20 mouse cellular contexts compared by ENCODE assay signal in genomic region chr13:16938552-16939465, GRCm38 (mm10).
DNase-seq lines count a peak whose midpoint lies in the region; ATAC-seq and TF ChIP-seq lines count a peak whose summit lies in the region.
"Had no signal": no experiment of that assay in that cellular context is flagged by ENCODE, and none has a peak within 500 bp of the region (broad histone marks: within the 10 kb centered on the region; RNA-seq: fewer than 3 reads in every experiment).

No protein-coding gene starts in this region.

- TF ChIP-seq POLR2A in lung, adult 2 months (IDR thresholded peaks at IDR 0.05; ENCODE audit: borderline replicate concordance, extremely low read depth, low read depth, low read length), result no peak

- H3K9ac ChIP-seq in heart, embryonic 16.5 days (ENCODE audit: low read length), result no peak overlapping the region
- no peak overlapping the region for H3K9ac ChIP-seq in lung, embryonic 15.5 days
- H3K9ac ChIP-seq in intestine, embryonic 16.5 days (ENCODE audit: low read depth, low read length), result no peak overlapping the region
- H3K9ac ChIP-seq: embryonic facial prominence, embryonic 13.5 days; forebrain, embryonic 12.5 days; forebrain, postnatal 0 days; hindbrain, embryonic 13.5 days had no signal

- no peak overlapping the region for H3K4me3 ChIP-seq in heart, embryonic 16.5 days (ENCODE audit: low read length)
- no peak overlapping the region for H3K4me3 ChIP-seq in lung, embryonic 15.5 days
- H3K4me3 ChIP-seq in lung, adult 2 months (replicated peaks; ENCODE audit: extremely low read depth, low read depth, low read length), result no peak overlapping the region
- no peak overlapping the region for H3K4me3 ChIP-seq in intestine, embryonic 16.5 days (ENCODE audit: low read length)
- H3K4me3 ChIP-seq: embryonic facial prominence, embryonic 13.5 days; forebrain, embryonic 12.5 days; heart, embryonic 10.5 days; hindbrain, embryonic 13.5 days had no signal

- H3K9me3 ChIP-seq in heart, embryonic 16.5 days (replicated peaks; ENCODE audit: control insufficient read depth, low read length), result no peaks in the 10 kb centered on the region
- no peaks in the 10 kb centered on the region for H3K9me3 ChIP-seq in lung, embryonic 15.5 days
- H3K9me3 ChIP-seq in intestine, embryonic 16.5 days (ENCODE audit: control insufficient read depth, low read length), result no peaks in the 10 kb centered on the region
- H3K9me3 ChIP-seq: embryonic facial prominence, embryonic 13.5 days; forebrain, embryonic 12.5 days; heart, embryonic 10.5 days; hindbrain, embryonic 13.5 days had no signal

- H3K4me2 ChIP-seq in heart, embryonic 16.5 days (ENCODE audit: low read depth, low read length), result peak overlapping the region; percentile 50; the same call in 1 of the 2 replicates
- H3K4me2 ChIP-seq in lung, embryonic 15.5 days, result no peak overlapping the region
- no peak overlapping the region for H3K4me2 ChIP-seq in intestine, embryonic 16.5 days (ENCODE audit: low read depth, low read length)
- H3K4me2 ChIP-seq: embryonic facial prominence, embryonic 13.5 days; forebrain, embryonic 12.5 days; hindbrain, embryonic 13.5 days had no signal

- H3K4me1 ChIP-seq in heart, embryonic 16.5 days (ENCODE audit: control insufficient read depth, insufficient read depth, low read length), result peaks cover 19% of the 10 kb centered on the region
- peaks cover 8% of the 10 kb centered on the region; the same call in 1 of the 2 replicates for H3K4me1 ChIP-seq in lung, embryonic 15.5 days
- H3K4me1 ChIP-seq in lung, adult 2 months (ENCODE audit: control insufficient read depth, insufficient read depth, low read length), result no peaks in the 10 kb centered on the region; the same call in 1 of the 2 replicates
- 0 out of 2 replicates have a peak, but pooled peaks cover 4% of the 10 kb centered on the region for H3K4me1 ChIP-seq in intestine, embryonic 16.5 days (ENCODE audit: control insufficient read depth, insufficient read depth, low read length)
- H3K4me1 ChIP-seq: embryonic facial prominence, embryonic 13.5 days; forebrain, embryonic 12.5 days; hindbrain, embryonic 13.5 days had no signal

- no peak for ATAC-seq in heart, embryonic 16.5 days (replicated peaks; ENCODE audit: extremely low read depth, insufficient read depth, low FRiP score)
- peak; percentile 84 for ATAC-seq in lung, embryonic 15.5 days (ENCODE audit: borderline replicate concordance, extremely low read depth, low FRiP score, low TSS enrichment)
- ATAC-seq in intestine, embryonic 16.5 days, result peak; percentile 74
- ATAC-seq: forebrain, postnatal 0 days; hindbrain, postnatal 0 days had no signal

- no peak for TF ChIP-seq CTCF in lung, adult 2 months (IDR thresholded peaks at IDR 0.05; ENCODE audit: insufficient read depth, low read length)

- 59% methylated on average over 12 of the region's 12 CpGs for WGBS in heart, embryonic 16.5 days
- 37% methylated on average over 12 of the region's 12 CpGs for WGBS in lung, embryonic 15.5 days
- 63% methylated on average over 12 of the region's 12 CpGs for WGBS in lung, adult 2 months
- 52% methylated on average over 12 of the region's 12 CpGs for WGBS in intestine, embryonic 16.5 days

- no peaks in the 10 kb centered on the region for H3K36me3 ChIP-seq in heart, embryonic 16.5 days (ENCODE audit: control insufficient read depth, insufficient read depth)
- H3K36me3 ChIP-seq in lung, embryonic 15.5 days, result no peaks in the 10 kb centered on the region
- no peaks in the 10 kb centered on the region for H3K36me3 ChIP-seq in intestine, embryonic 16.5 days (ENCODE audit: control insufficient read depth, insufficient read depth, low read length)
- H3K36me3 ChIP-seq: embryonic facial prominence, embryonic 13.5 days; forebrain, embryonic 12.5 days; heart, embryonic 10.5 days; hindbrain, embryonic 13.5 days had no signal

- intact Hi-C loops in left cerebral cortex, postnatal 10 days (cut with DNase I), result no loop called here

- DNase-seq in heart, adult 18-20 months, result no peak
- DNase-seq in lung, adult 2 months, result no peak
- peak; percentile 46 for DNase-seq in Muller cell, postnatal 12 days (ENCODE audit: inconsistent ontology term)
- DNase-seq in left cerebral cortex, postnatal 10 days (ENCODE audit: extremely low spot score in 1 of 2, low spot score in 2 of 2), result no peak
- DNase-seq: adrenal gland, adult 2 months; adrenal gland, postnatal 25 days; cerebellum, adult 18-20 months; cerebellum, adult 9-11 months; cerebellum, postnatal 36 days; forebrain, postnatal 0 days; gastrocnemius, postnatal 14 days had no signal

- H3K27ac ChIP-seq in heart, embryonic 16.5 days (ENCODE audit: low read length), result peak overlapping the region; percentile 84
- peak overlapping the region; percentile 77 for H3K27ac ChIP-seq in lung, embryonic 15.5 days
- H3K27ac ChIP-seq in intestine, embryonic 16.5 days (ENCODE audit: low read length), result peak overlapping the region; percentile 37; the same call in 1 of the 2 replicates
- H3K27ac ChIP-seq: embryonic facial prominence, embryonic 13.5 days; forebrain, embryonic 12.5 days; heart, embryonic 10.5 days; hindbrain, embryonic 13.5 days; hindbrain, postnatal 0 days had no signal

- H3K27me3 ChIP-seq in heart, embryonic 16.5 days (ENCODE audit: control insufficient read depth, insufficient read depth, low read length), result no peaks in the 10 kb centered on the region
- H3K27me3 ChIP-seq in lung, embryonic 15.5 days, result no peaks in the 10 kb centered on the region
- no peaks in the 10 kb centered on the region for H3K27me3 ChIP-seq in intestine, embryonic 16.5 days (replicated peaks; ENCODE audit: control insufficient read depth, insufficient read depth, low read length)
- H3K27me3 ChIP-seq: CH12.LX; embryonic facial prominence, embryonic 13.5 days; forebrain, embryonic 12.5 days; hindbrain, embryonic 13.5 days had no signal
